Mouse (Mus musculus) lung, postnatal 14 days (tissue): ENCODE data around the gene Snap47.
A peak's percentile ranks its signal among the peaks of the same experiment; 100 is the strongest.
"Not testable (repeated sequence)": the region's sequence is repeated elsewhere in the genome, so short reads cannot be mapped to it uniquely, and the experiment has no call there.

Source experiments
- DNase-seq: peaks from one replicate; pipeline ENCODE4 v3.0.0; 2021

Snap47 gene

GRCm38 (mm10) chr11:59421436-59421835, 29.6 kb downstream of the Snap47 start:
- DNase-seq: no peak

GRCm38 (mm10) chr11:59418708-59419107, 32.3 kb downstream of the Snap47 start:
- DNase-seq: no peak

- DNase-seq: no peak
Observed at GRCm38 (mm10) chr11:59412999-59413863, 37.8 kb downstream of the Snap47 start.

- DNase-seq: no peak
Observed at GRCm38 (mm10) chr11:59412058-59412457, 38.9 kb downstream of the Snap47 start.

GRCm38 (mm10) chr11:59410851-59411250, 40.1 kb downstream of the Snap47 start:
- no peak for DNase-seq

GRCm38 (mm10) chr11:59405761-59406160, 45.2 kb downstream of the Snap47 start:
- no peak for DNase-seq

GRCm38 (mm10) chr11:59400876-59401275, 50.1 kb downstream of the Snap47 start:
- no peak for DNase-seq

GRCm38 (mm10) chr11:59399830-59400229, 51.2 kb downstream of the Snap47 start:
- no peak for DNase-seq

GRCm38 (mm10) chr11:59397536-59398371, 53.2 kb downstream of the Snap47 start:
- DNase-seq: no peak

- DNase-seq: no peak
Observed at GRCm38 (mm10) chr11:59394451-59394850, 56.5 kb downstream of the Snap47 start.

- DNase-seq: peak; percentile 70
Observed at GRCm38 (mm10) chr11:59393591-59393990, 57.4 kb downstream of the Snap47 start.

GRCm38 (mm10) chr11:59392300-59392699, 58.7 kb downstream of the Snap47 start:
- DNase-seq: no peak

GRCm38 (mm10) chr11:59390470-59390869, 60.5 kb downstream of the Snap47 start:
- peak; percentile 43 for DNase-seq

GRCm38 (mm10) chr11:59389617-59390016, 61.4 kb downstream of the Snap47 start:
- no peak for DNase-seq

- no peak for DNase-seq
Observed at GRCm38 (mm10) chr11:59388806-59389205, 62.2 kb downstream of the Snap47 start.

GRCm38 (mm10) chr11:59387471-59387870, 63.5 kb downstream of the Snap47 start:
- DNase-seq: no peak

GRCm38 (mm10) chr11:59385123-59385522, 65.9 kb downstream of the Snap47 start:
- peak; percentile 31 for DNase-seq

GRCm38 (mm10) chr11:59384441-59384959, 66.5 kb downstream of the Snap47 start:
- DNase-seq: no peak

GRCm38 (mm10) chr11:59379547-59379946, 71.4 kb downstream of the Snap47 start:
- no peak for DNase-seq

GRCm38 (mm10) chr11:59377999-59378398, 73.0 kb downstream of the Snap47 start:
- DNase-seq: no peak

- no peak for DNase-seq
Observed at GRCm38 (mm10) chr11:59375475-59375874, 75.5 kb downstream of the Snap47 start, which contains the start of gene Prss38. Prss38 (minus strand) TSS chr11:59375657.

GRCm38 (mm10) chr11:59369848-59370247, 81.1 kb downstream of the Snap47 start:
- DNase-seq: no peak

- not testable (repeated sequence) for DNase-seq
Observed at GRCm38 (mm10) chr11:59367955-59368354, 83.0 kb downstream of the Snap47 start.
